In genomic region chr17:42884382-42884781, GRCm38 (mm10) we compare ENCODE assay signal across 14 mouse cellular contexts. TPM values are rescaled to one million over a fixed set of nuclear protein-coding genes. Genes with fewer than 3 reads are reported as not detected.
DNase-seq lines count a peak whose midpoint lies in the region; ATAC-seq and TF ChIP-seq lines count a peak whose summit lies in the region.
"Had no signal": no experiment of that assay in that cellular context is flagged by ENCODE, and none has a peak within 500 bp of the region (broad histone marks: within the 10 kb centered on the region; RNA-seq: fewer than 3 reads in every experiment).

No protein-coding gene starts in this region.

- WGBS in heart, embryonic 13.5 days, result 13% methylated on average over 4 of the region's 4 CpGs
- 60% methylated on average over 4 of the region's 4 CpGs for WGBS in intestine, embryonic 14.5 days
- 34% methylated on average over 4 of the region's 4 CpGs for WGBS in liver, postnatal 0 days (ENCODE audit: insufficient replicate concordance)

- no peak for DNase-seq in heart, adult 8-10 months (ENCODE audit: low spot score)
- DNase-seq in intestine, embryonic 14.5 days (ENCODE audit: low spot score), result no peak
- no peak for DNase-seq in liver, postnatal 0 days
- DNase-seq in thymus, adult 18-20 months, result no peak
- DNase-seq in cerebellum, postnatal 25 days, result no peak
- DNase-seq: cerebellum, postnatal 36 days; left cerebral cortex, postnatal 4 days had no signal

- no peak overlapping the region for H3K4me2 ChIP-seq in heart, embryonic 13.5 days
- no peak overlapping the region for H3K4me2 ChIP-seq in intestine, embryonic 14.5 days (ENCODE audit: low read length)
- H3K4me2 ChIP-seq in liver, postnatal 0 days (ENCODE audit: low read depth, low read length), result peak overlapping the region; percentile 35
- H3K4me2 ChIP-seq: embryonic facial prominence, embryonic 15.5 days; forebrain, embryonic 15.5 days; hindbrain, embryonic 14.5 days; neural tube, embryonic 13.5 days had no signal

- H3K4me3 ChIP-seq in heart, embryonic 13.5 days, result no peak overlapping the region
- H3K4me3 ChIP-seq in E14TG2a.4 (replicated peaks; ENCODE audit: low read length), result 0 out of 2 replicates have a peak overlapping the region, but pooled peaks have one; percentile 23
- H3K4me3 ChIP-seq in intestine, embryonic 14.5 days (ENCODE audit: low read depth, low read length), result no peak overlapping the region
- H3K4me3 ChIP-seq in liver, postnatal 0 days (ENCODE audit: low read depth, low read length), result no peak overlapping the region
- H3K4me3 ChIP-seq: embryonic facial prominence, embryonic 15.5 days; forebrain, embryonic 15.5 days; neural tube, embryonic 13.5 days had no signal

- no peaks in the 10 kb centered on the region for H3K27me3 ChIP-seq in heart, embryonic 13.5 days (replicated peaks)
- no peaks in the 10 kb centered on the region for H3K27me3 ChIP-seq in E14TG2a.4 (ENCODE audit: insufficient read depth, low read length)
- H3K27me3 ChIP-seq in intestine, embryonic 14.5 days (replicated peaks; ENCODE audit: control insufficient read depth, insufficient read depth, low read length), result no peaks in the 10 kb centered on the region
- no peaks in the 10 kb centered on the region for H3K27me3 ChIP-seq in liver, postnatal 0 days (ENCODE audit: insufficient read depth, low read length)
- H3K27me3 ChIP-seq: embryonic facial prominence, embryonic 15.5 days; forebrain, embryonic 15.5 days; neural tube, embryonic 13.5 days had no signal

- H3K9ac ChIP-seq in heart, embryonic 13.5 days, result no peak overlapping the region
- H3K9ac ChIP-seq in intestine, embryonic 14.5 days (ENCODE audit: low read length), result no peak overlapping the region
- no peak overlapping the region for H3K9ac ChIP-seq in liver, postnatal 0 days (replicated peaks)
- H3K9ac ChIP-seq: embryonic facial prominence, embryonic 15.5 days; forebrain, embryonic 15.5 days; hindbrain, embryonic 14.5 days; neural tube, embryonic 13.5 days had no signal

- TF ChIP-seq CTCF in E14TG2a.4 (conservative IDR thresholded peaks at IDR 0.05; ENCODE audit: low read length), result no peak
- TF ChIP-seq CTCF in liver, postnatal 0 days (IDR thresholded peaks at IDR 0.05; ENCODE audit: low read depth), result no peak

- no peaks in the 10 kb centered on the region for H3K36me3 ChIP-seq in heart, embryonic 13.5 days
- H3K36me3 ChIP-seq in E14TG2a.4 (ENCODE audit: insufficient read depth, low read length), result no peaks in the 10 kb centered on the region
- no peaks in the 10 kb centered on the region for H3K36me3 ChIP-seq in intestine, embryonic 14.5 days (ENCODE audit: control insufficient read depth, insufficient read depth, low read length)
- no peaks in the 10 kb centered on the region for H3K36me3 ChIP-seq in liver, postnatal 0 days (replicated peaks; ENCODE audit: insufficient read depth, low read length)
- H3K36me3 ChIP-seq: embryonic facial prominence, embryonic 15.5 days; forebrain, embryonic 15.5 days; neural tube, embryonic 13.5 days had no signal

- H3K27ac ChIP-seq in heart, embryonic 13.5 days (replicated peaks), result peak overlapping the region; percentile 63
- peak overlapping the region; percentile 47; the same call in 1 of the 2 replicates for H3K27ac ChIP-seq in intestine, embryonic 14.5 days (ENCODE audit: low read depth)
- H3K27ac ChIP-seq in liver, postnatal 0 days (ENCODE audit: low read depth), result peak overlapping the region; percentile 41
- H3K27ac ChIP-seq: forebrain, embryonic 15.5 days; hindbrain, embryonic 14.5 days; macrophage; neural tube, embryonic 13.5 days had no signal

- H3K4me1 ChIP-seq in heart, embryonic 13.5 days, result peaks cover 28% of the 10 kb centered on the region
- H3K4me1 ChIP-seq in E14TG2a.4 (replicated peaks; ENCODE audit: low read depth, low read length), result peaks cover 24% of the 10 kb centered on the region
- H3K4me1 ChIP-seq in intestine, embryonic 14.5 days (replicated peaks; ENCODE audit: control insufficient read depth, insufficient read depth, low read length), result no peaks in the 10 kb centered on the region; the same call in 1 of the 2 replicates
- peaks cover 18% of the 10 kb centered on the region for H3K4me1 ChIP-seq in liver, postnatal 0 days (ENCODE audit: insufficient read depth)
- H3K4me1 ChIP-seq: forebrain, embryonic 15.5 days; neural tube, embryonic 13.5 days had no signal

- no peak for ATAC-seq in heart, embryonic 13.5 days (ENCODE audit: extremely low read depth, insufficient number of reproducible peaks, low FRiP score, low TSS enrichment)
- ATAC-seq in intestine, embryonic 14.5 days (replicated peaks; ENCODE audit: low FRiP score, low TSS enrichment, low read depth), result no peak
- peak; percentile 16; the same call in 1 of the 2 replicates for ATAC-seq in liver, postnatal 0 days
- ATAC-seq: forebrain, embryonic 15.5 days had no signal

- 0 out of 2 replicates have a peak, but pooled peaks cover 4% of the 10 kb centered on the region for H3K9me3 ChIP-seq in heart, embryonic 13.5 days
- no peaks in the 10 kb centered on the region for H3K9me3 ChIP-seq in E14TG2a.4 (ENCODE audit: low read length)
- no peaks in the 10 kb centered on the region for H3K9me3 ChIP-seq in intestine, embryonic 14.5 days (ENCODE audit: control insufficient read depth, low read length)
- H3K9me3 ChIP-seq in liver, postnatal 0 days (ENCODE audit: low read length), result peaks cover 4% of the 10 kb centered on the region; the same call in 1 of the 2 replicates
- H3K9me3 ChIP-seq: embryonic facial prominence, embryonic 15.5 days; forebrain, embryonic 15.5 days; neural tube, embryonic 13.5 days had no signal

- TF ChIP-seq EP300 in liver, postnatal 0 days (IDR thresholded peaks at IDR 0.05; ENCODE audit: low read depth), result no peak

RNA-seq across cellular contexts. Expression of gene Cd2ap, which starts 7.9 kb away (rescaled TPM):
- 12.7 and 13.8 TPM in 2 replicates for polyA plus RNA-seq in heart, embryonic 13.5 days (2015; fragmentation: Nextera tagmentation; extraction: Ambion mirVana)
- total RNA-seq in heart, adult 8-10 months (2022), result 10 to 100 TPM; 15.8 to 19.3 (median 17.6) TPM
- 37.6 and 40.4 TPM in 2 replicates for polyA plus RNA-seq in intestine, embryonic 14.5 days (2014; fragmentation: Nextera tagmentation; extraction: Ambion mirVana)
- polyA plus RNA-seq in liver, postnatal 0 days (2015; fragmentation: Nextera tagmentation; extraction: Ambion mirVana), result 8.9 and 9.2 TPM in 2 replicates
